Mouse (Mus musculus): ENCODE results near the gene Atp11a. TPM values are rescaled to one million over a fixed set of nuclear protein-coding genes. Genes with fewer than 3 reads are reported as not detected.

Atp11a gene
- total and polyA plus RNA-seq, 3 experiments = 20.9 to 39.7 TPM; not detected in 1

DNA sequence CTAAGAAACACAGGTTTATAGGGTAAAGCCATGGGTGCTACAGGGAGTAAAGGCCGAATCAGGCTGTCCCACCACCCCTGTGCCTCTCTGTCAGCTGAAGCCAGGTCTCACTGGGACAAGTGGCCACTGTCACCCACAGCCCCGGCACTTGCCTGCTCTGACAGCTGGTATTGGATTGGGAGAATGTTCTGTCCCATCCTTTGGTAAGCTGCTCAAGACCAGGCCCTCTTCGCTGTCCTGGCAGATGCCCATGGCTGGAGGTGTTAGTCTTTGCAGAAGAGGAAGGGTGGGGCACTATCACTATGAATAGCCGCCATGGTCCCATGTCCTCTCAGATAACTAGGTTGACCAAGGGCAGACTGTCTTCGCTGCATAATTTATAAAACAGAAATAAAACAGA lies 76.8 kb downstream of the Atp11a start:
- DNase-seq (ENCODE audit: low read depth, low spot score) = no peak
- no peaks in the 10 kb centered on the region for H3K79me2 ChIP-seq (ENCODE audit: control insufficient read depth, insufficient read depth, low read length, poor library complexity)
- H3K36me3 ChIP-seq (ENCODE audit: control insufficient read depth in 1 of 2, insufficient read depth in 2 of 2, low read length in 2 of 2) = peaks cover 0 to 1% of the 10 kb centered on the region in 2 experiments; a peak in 2 of 4 replicates
- TF ChIP-seq MAZ (IDR thresholded peaks at IDR 0.05; ENCODE audit: low read depth, low read length) = no peak
- H3K27me3 ChIP-seq (ENCODE audit: control insufficient read depth in 1 of 2, insufficient read depth in 2 of 2, low read length in 2 of 2) = no peaks in the 10 kb centered on the region
- no peak overlapping the region for H3K9ac ChIP-seq (ENCODE audit: control insufficient read depth, low read depth, low read length, poor library complexity, severe bottlenecking)
- H3K27ac ChIP-seq (ENCODE audit: control insufficient read depth, low read depth, low read length) = no peak overlapping the region
- H3K4me1 ChIP-seq (ENCODE audit: control insufficient read depth in 1 of 2, insufficient read depth in 2 of 2, low read length in 2 of 2) = no peaks in the 10 kb centered on the region
- H3K4me3 ChIP-seq (ENCODE audit: control insufficient read depth in 1 of 2, insufficient read depth in 1 of 2, low read depth in 2 of 2, low read length in 2 of 2) = no peak overlapping the region
- no peaks in the 10 kb centered on the region for H3K9me3 ChIP-seq (replicated peaks; ENCODE audit: insufficient read depth, low read length)

DNA sequence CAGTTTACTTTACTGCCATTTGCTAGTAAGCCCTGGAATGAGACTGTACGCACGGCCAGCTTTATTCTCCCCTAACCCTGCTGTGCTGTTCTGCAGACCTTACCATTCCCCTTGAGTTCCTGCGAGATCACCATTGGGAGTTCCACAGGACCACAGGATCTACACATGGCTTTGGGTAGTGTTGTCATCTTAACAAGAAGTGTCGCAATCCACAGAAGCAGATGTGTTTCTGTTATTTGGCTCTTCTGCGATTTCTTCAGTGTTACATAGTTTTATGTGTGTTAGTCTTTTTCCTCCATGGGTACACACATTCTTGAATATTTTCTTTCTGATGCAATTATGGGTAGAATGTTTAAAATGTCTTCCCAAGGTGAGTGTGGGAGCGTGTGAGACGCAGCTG lies 84.0 kb downstream of the Atp11a start:
- no peak overlapping the region for H3K27ac ChIP-seq (ENCODE audit: control insufficient read depth, low read depth, low read length)
- no peak overlapping the region for H3K4me3 ChIP-seq (ENCODE audit: control insufficient read depth in 1 of 2, insufficient read depth in 1 of 2, low read depth in 2 of 2, low read length in 2 of 2)
- no peaks in the 10 kb centered on the region for H3K27me3 ChIP-seq (ENCODE audit: control insufficient read depth in 1 of 2, insufficient read depth in 2 of 2, low read length in 2 of 2)
- no peak for TF ChIP-seq MEF2A (IDR thresholded peaks at IDR 0.05; ENCODE audit: extremely low read depth, insufficient replicate concordance, low read depth, low read length, poor library complexity, severe bottlenecking)
- TF ChIP-seq MAZ (IDR thresholded peaks at IDR 0.05; ENCODE audit: low read depth, low read length) = no peak
- TF ChIP-seq MYC (IDR thresholded peaks at IDR 0.05; ENCODE audit: low read depth, low read length) = no peak
- no peak for TF ChIP-seq BHLHE40 (IDR thresholded peaks at IDR 0.05; ENCODE audit: borderline replicate concordance, low read depth, low read length)
- TF ChIP-seq ELF1 (IDR thresholded peaks at IDR 0.05; ENCODE audit: low read depth, low read length) = no peak
- no peak for TF ChIP-seq NRF1 (IDR thresholded peaks at IDR 0.05; ENCODE audit: insufficient read depth, low read depth, low read length, poor library complexity, severe bottlenecking)
- no peak for TF ChIP-seq JUND (IDR thresholded peaks at IDR 0.05; ENCODE audit: low read depth, low read length)
- TF ChIP-seq CHD2 (IDR thresholded peaks at IDR 0.05; ENCODE audit: low read length) = no peak
- TF ChIP-seq TAL1 (IDR thresholded peaks at IDR 0.05; ENCODE audit: low read length) = no peak
- no peak for TF ChIP-seq MAFK (IDR thresholded peaks at IDR 0.05; ENCODE audit: borderline replicate concordance, low read depth, low read length)
- no peak for TF ChIP-seq NELFE (IDR thresholded peaks at IDR 0.05; ENCODE audit: low read depth, low read length)
- no peak for TF ChIP-seq TBP (IDR thresholded peaks at IDR 0.05; ENCODE audit: low read depth, low read length)
- TF ChIP-seq KAT2A (conservative IDR thresholded peaks at IDR 0.05; ENCODE audit: low read depth, low read length) = no peak
- no peak for TF ChIP-seq ETS1 (IDR thresholded peaks at IDR 0.05; ENCODE audit: low read depth, low read length)
- TF ChIP-seq TCF12 (IDR thresholded peaks at IDR 0.05; ENCODE audit: low read depth, low read length) = no peak
- TF ChIP-seq ZMIZ1 (IDR thresholded peaks at IDR 0.05; ENCODE audit: low read depth, low read length) = no peak
- TF ChIP-seq MYB (IDR thresholded peaks at IDR 0.05; ENCODE audit: low read depth, low read length) = no peak
- TF ChIP-seq CHD1 (IDR thresholded peaks at IDR 0.05; ENCODE audit: low read depth, low read length) = no peak
- TF ChIP-seq HCFC1 (IDR thresholded peaks at IDR 0.05; ENCODE audit: low read depth, low read length) = no peak
- TF ChIP-seq E2F4 (IDR thresholded peaks at IDR 0.05; ENCODE audit: borderline replicate concordance, low read depth, low read length) = no peak
- no peaks in the 10 kb centered on the region for H3K79me2 ChIP-seq (ENCODE audit: control insufficient read depth, insufficient read depth, low read length, poor library complexity)
- DNase-seq (ENCODE audit: low read depth, low spot score) = no peak
- no peaks in the 10 kb centered on the region for H3K9me3 ChIP-seq (replicated peaks; ENCODE audit: insufficient read depth, low read length)
- H3K36me3 ChIP-seq (ENCODE audit: control insufficient read depth in 1 of 2, insufficient read depth in 2 of 2, low read length in 2 of 2) = peaks cover 0 to 1% of the 10 kb centered on the region in 2 experiments; a peak in 1 of 4 replicates
- no peaks in the 10 kb centered on the region for H3K4me1 ChIP-seq (ENCODE audit: control insufficient read depth in 1 of 2, insufficient read depth in 2 of 2, low read length in 2 of 2)
- no peak overlapping the region for H3K9ac ChIP-seq (ENCODE audit: control insufficient read depth, low read depth, low read length, poor library complexity, severe bottlenecking)
